Comparison of ENCODE assay signal across 18 mouse cellular contexts in the genomic region with DNA sequence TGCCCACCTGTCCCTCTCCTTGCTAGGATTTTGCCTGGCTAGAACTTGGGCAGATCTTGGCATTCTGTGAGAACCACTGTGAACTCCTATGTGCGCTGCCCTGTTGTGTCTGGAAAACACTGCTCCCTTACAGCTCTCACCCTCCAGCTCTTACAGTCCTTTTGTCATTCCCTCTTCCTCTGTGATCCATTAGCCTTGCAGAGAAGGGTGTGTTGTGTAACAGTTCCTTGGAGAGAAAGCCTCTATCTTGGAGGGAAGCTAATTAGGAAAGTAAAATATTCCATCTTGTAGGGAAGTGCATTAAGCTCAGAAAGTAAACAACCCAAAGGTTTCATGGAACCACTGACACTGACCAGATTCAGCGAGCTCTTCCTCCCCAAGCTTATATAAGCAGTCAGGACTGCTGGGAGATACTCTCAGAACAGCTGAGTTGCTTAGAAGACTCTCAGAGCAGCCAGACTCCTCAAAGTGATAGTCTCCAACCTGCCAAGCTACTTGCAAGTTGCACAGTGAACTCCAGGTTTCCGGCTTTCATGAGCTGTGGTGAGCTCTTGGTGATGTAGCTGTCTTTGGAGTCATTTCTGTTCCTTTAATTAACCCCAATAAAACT.
"Had no signal": no experiment of that assay in that cellular context is flagged by ENCODE, and none has a peak within 500 bp of the region (broad histone marks: within the 10 kb centered on the region; RNA-seq: fewer than 3 reads in every experiment).

No protein-coding gene starts in this region.

- H3K9ac ChIP-seq: liver, embryonic 15.5 days; lung, embryonic 14.5 days; midbrain, embryonic 15.5 days; neural tube, embryonic 12.5 days had no signal

- H3K27ac ChIP-seq: layer of hippocampus, adult 2 months; left cerebral cortex, adult 2 months; limb, embryonic 10.5 days; liver, embryonic 15.5 days; macrophage; midbrain, embryonic 15.5 days; neural tube, embryonic 12.5 days had no signal

- H3K4me1 ChIP-seq: limb, embryonic 10.5 days; liver, embryonic 15.5 days; midbrain, embryonic 15.5 days; neural tube, embryonic 12.5 days had no signal

- DNase-seq: kidney, adult 18-20 months; kidney, postnatal 10 days; kidney, postnatal 4 days; lung, embryonic 14.5 days; lung, postnatal 10 days; retina, postnatal 1 day; right cerebral cortex, postnatal 4 days; thymus, adult 2 months; thymus, postnatal 25 days had no signal

- H3K36me3 ChIP-seq: liver, embryonic 15.5 days; midbrain, embryonic 15.5 days; neural tube, embryonic 12.5 days had no signal

- H3K27me3 ChIP-seq: liver, embryonic 15.5 days; megakaryocyte, embryonic 14.5 days; midbrain, embryonic 15.5 days; neural tube, embryonic 12.5 days had no signal

- H3K4me2 ChIP-seq: liver, embryonic 15.5 days; lung, embryonic 14.5 days; midbrain, embryonic 11.5 days; midbrain, embryonic 15.5 days; neural tube, embryonic 12.5 days had no signal

- H3K9me3 ChIP-seq: limb, embryonic 10.5 days; liver, embryonic 15.5 days; midbrain, embryonic 15.5 days; neural tube, embryonic 12.5 days had no signal

- ATAC-seq: midbrain, embryonic 15.5 days had no signal

- H3K4me3 ChIP-seq: layer of hippocampus, adult 2 months; left cerebral cortex, adult 2 months; limb, embryonic 10.5 days; liver, embryonic 15.5 days; megakaryocyte, embryonic 14.5 days; midbrain, embryonic 15.5 days; neural tube, embryonic 12.5 days had no signal
